Mouse (Mus musculus): ENCODE measurements around the gene Etnk2. TPM values are rescaled to one million over a fixed set of nuclear protein-coding genes. Genes with fewer than 3 reads are reported as not detected.

Etnk2 gene
- polyA plus RNA-seq, 1 experiment from 2014 or later: 3.0 TPM

DNA sequence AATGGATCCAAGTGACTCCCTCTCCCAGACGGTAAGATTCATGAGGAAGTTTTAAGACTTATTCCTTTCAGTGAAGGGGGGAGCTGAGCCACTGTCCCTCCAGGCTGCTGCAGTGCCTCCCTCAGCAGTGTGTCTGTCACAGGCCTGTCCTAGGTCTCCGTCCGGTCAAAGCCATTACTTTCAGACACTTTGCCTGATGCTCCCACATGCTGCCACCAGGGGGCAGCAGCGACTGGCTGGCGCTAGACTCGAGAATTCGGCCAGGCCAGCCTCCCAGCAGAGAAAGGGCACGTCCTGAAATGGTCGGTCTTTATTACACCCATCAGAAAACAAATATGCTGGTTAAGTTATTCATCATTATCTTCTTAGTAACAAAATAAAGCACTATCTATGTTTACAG is 18.6 kb downstream of the Etnk2 start:
- Histone ChIP-seq H3K9ac (ENCODE audit: low read length) (no peak overlapping the region), H3K27ac (ENCODE audit: low read depth, low read length) (no peak overlapping the region), H3K4me3 (ENCODE audit: low read depth, low read length) (no peak overlapping the region), H3K9me3 (ENCODE audit: control insufficient read depth, low read length) (no peaks in the 10 kb centered on the region), H3K4me1 (ENCODE audit: control insufficient read depth, insufficient read depth, low read length) (no peaks in the 10 kb centered on the region), H3K27me3 (ENCODE audit: control insufficient read depth, insufficient read depth, low read length) (no peaks in the 10 kb centered on the region), H3K4me2 (ENCODE audit: low read depth) (no peak overlapping the region), H3K36me3 (ENCODE audit: control insufficient read depth, insufficient read depth, low read length) (0 out of 2 replicates have a peak, but pooled peaks cover 2% of the 10 kb centered on the region)
- ATAC-seq (ENCODE audit: insufficient read depth, low FRiP score, low TSS enrichment) (peak; percentile 18; the same call in 1 of the 2 replicates), DNase-seq (ENCODE audit: low spot score) (peak; percentile 87)
- 8% methylated on average over 9 of the region's 9 CpGs for WGBS

GRCm38 (mm10) chr1:133382552-133383155 is 19.3 kb downstream of the Etnk2 start:
- H3K9ac ChIP-seq (ENCODE audit: low read length): peak overlapping the region; percentile 33
- H3K9me3 ChIP-seq (ENCODE audit: control insufficient read depth, low read length): no peaks in the 10 kb centered on the region
- H3K4me3 ChIP-seq (ENCODE audit: low read depth, low read length): no peak overlapping the region
- H3K4me2 ChIP-seq (ENCODE audit: low read depth): no peak overlapping the region
- no peaks in the 10 kb centered on the region for H3K4me1 ChIP-seq (ENCODE audit: control insufficient read depth, insufficient read depth, low read length)
- H3K27ac ChIP-seq (ENCODE audit: low read depth, low read length): peak overlapping the region; percentile 9; the same call in 1 of the 2 replicates
- 55% methylated on average over 12 of the region's 12 CpGs for WGBS
- ATAC-seq (ENCODE audit: insufficient read depth, low FRiP score, low TSS enrichment) (0 out of 2 replicates have a peak, but pooled peaks have one; percentile 11), DNase-seq (ENCODE audit: low spot score) (no peak)
- no peaks in the 10 kb centered on the region for H3K27me3 ChIP-seq (ENCODE audit: control insufficient read depth, insufficient read depth, low read length)
- H3K36me3 ChIP-seq (ENCODE audit: control insufficient read depth, insufficient read depth, low read length): 0 out of 2 replicates have a peak, but pooled peaks cover 2% of the 10 kb centered on the region

DNA sequence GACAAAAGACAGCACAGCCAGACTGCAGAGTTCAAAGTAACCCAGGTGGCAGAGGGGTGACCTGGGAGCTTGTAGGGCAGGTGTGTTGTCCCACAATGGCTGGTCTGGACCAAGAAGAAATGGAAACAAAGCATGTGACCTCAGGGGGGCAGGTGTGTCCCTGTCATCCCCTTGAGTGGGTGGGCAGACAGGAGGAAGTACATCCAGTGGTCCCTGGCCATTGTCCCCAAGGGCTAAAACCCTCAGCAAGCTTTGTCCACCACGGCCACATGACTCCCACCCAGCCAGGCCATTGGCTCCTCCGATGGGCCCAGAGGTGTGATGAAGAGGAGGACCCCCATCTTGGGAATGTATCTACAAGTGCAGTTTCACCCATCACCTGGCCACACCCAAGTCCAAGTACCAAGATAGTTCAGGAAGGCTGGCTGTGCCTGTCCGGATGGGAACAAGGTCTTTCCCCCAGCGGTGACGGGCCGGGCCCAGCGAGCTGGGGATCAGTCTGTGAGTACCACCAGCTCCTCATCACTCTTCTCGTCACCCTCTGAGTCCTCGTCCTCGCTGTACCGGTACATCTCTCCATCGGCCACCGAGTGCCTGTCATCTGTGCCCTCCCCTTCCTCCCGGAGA is 19.9 kb downstream of the Etnk2 start:
- Histone ChIP-seq H3K9me3 (ENCODE audit: control insufficient read depth, low read length) (no peaks in the 10 kb centered on the region), H3K4me2 (ENCODE audit: low read depth) (no peak overlapping the region), H3K36me3 (ENCODE audit: control insufficient read depth, insufficient read depth, low read length) (0 out of 2 replicates have a peak, but pooled peaks cover 2% of the 10 kb centered on the region), H3K27me3 (ENCODE audit: control insufficient read depth, insufficient read depth, low read length) (no peaks in the 10 kb centered on the region), H3K4me3 (ENCODE audit: low read depth, low read length) (no peak overlapping the region), H3K9ac (ENCODE audit: low read length) (peak overlapping the region; percentile 33), H3K4me1 (ENCODE audit: control insufficient read depth, insufficient read depth, low read length) (no peaks in the 10 kb centered on the region), H3K27ac (ENCODE audit: low read depth, low read length) (peak overlapping the region; percentile 9; the same call in 1 of the 2 replicates)
- DNase-seq (ENCODE audit: low spot score): no peak
- no peak for ATAC-seq (ENCODE audit: insufficient read depth, low FRiP score, low TSS enrichment)
- 93% methylated on average over 14 of the region's 14 CpGs for WGBS

GRCm38 (mm10) chr1:133385506-133385905 is 22.1 kb downstream of the Etnk2 start:
- Histone ChIP-seq H3K4me3 (ENCODE audit: low read depth, low read length) (no peak overlapping the region), H3K27me3 (ENCODE audit: control insufficient read depth, insufficient read depth, low read length) (no peaks in the 10 kb centered on the region), H3K9me3 (ENCODE audit: control insufficient read depth, low read length) (no peaks in the 10 kb centered on the region), H3K4me2 (ENCODE audit: low read depth) (no peak overlapping the region), H3K4me1 (ENCODE audit: control insufficient read depth, insufficient read depth, low read length) (no peaks in the 10 kb centered on the region), H3K36me3 (ENCODE audit: control insufficient read depth, insufficient read depth, low read length) (peaks cover 4% of the 10 kb centered on the region; the same call in 1 of the 2 replicates), H3K27ac (ENCODE audit: low read depth, low read length) (no peak overlapping the region), H3K9ac (ENCODE audit: low read length) (no peak overlapping the region; the same call in 1 of the 2 replicates)
- 50% methylated on average over 9 of the region's 9 CpGs for WGBS
- DNase-seq (ENCODE audit: low spot score): peak; percentile 76
- no peak for ATAC-seq (ENCODE audit: insufficient read depth, low FRiP score, low TSS enrichment)

- Histone ChIP-seq H3K9ac (ENCODE audit: low read length) (no peak overlapping the region), H3K36me3 (ENCODE audit: control insufficient read depth, insufficient read depth, low read length) (peaks cover 4% of the 10 kb centered on the region; the same call in 1 of the 2 replicates), H3K4me1 (ENCODE audit: control insufficient read depth, insufficient read depth, low read length) (no peaks in the 10 kb centered on the region), H3K27ac (ENCODE audit: low read depth, low read length) (no peak overlapping the region), H3K9me3 (ENCODE audit: control insufficient read depth, low read length) (no peaks in the 10 kb centered on the region), H3K4me3 (ENCODE audit: low read depth, low read length) (no peak overlapping the region), H3K27me3 (ENCODE audit: control insufficient read depth, insufficient read depth, low read length) (no peaks in the 10 kb centered on the region), H3K4me2 (ENCODE audit: low read depth) (no peak overlapping the region)
- ATAC-seq (ENCODE audit: insufficient read depth, low FRiP score, low TSS enrichment): no peak
- 59% methylated on average over 11 of the region's 11 CpGs for WGBS
- no peak for DNase-seq (ENCODE audit: low spot score)
Measured at GRCm38 (mm10) chr1:133386209-133386608, 22.8 kb downstream of the Etnk2 start.

- 71% methylated on average over 19 of the region's 19 CpGs for WGBS
- H3K36me3 ChIP-seq (ENCODE audit: control insufficient read depth, insufficient read depth, low read length): peaks cover 10% of the 10 kb centered on the region
Measured at GRCm38 (mm10) chr1:133387539-133388268, 24.3 kb downstream of the Etnk2 start.

GRCm38 (mm10) chr1:133394702-133395101 is 31.3 kb downstream of the Etnk2 start:
- Histone ChIP-seq H3K4me1 (ENCODE audit: control insufficient read depth, insufficient read depth, low read length) (peaks cover 15% of the 10 kb centered on the region), H3K9me3 (ENCODE audit: control insufficient read depth, low read length) (0 out of 2 replicates have a peak, but pooled peaks cover 3% of the 10 kb centered on the region), H3K9ac (ENCODE audit: low read length) (no peak overlapping the region), H3K27ac (ENCODE audit: low read depth, low read length) (no peak overlapping the region), H3K4me2 (ENCODE audit: low read depth) (no peak overlapping the region), H3K36me3 (ENCODE audit: control insufficient read depth, insufficient read depth, low read length) (peaks cover 8% of the 10 kb centered on the region), H3K4me3 (ENCODE audit: low read depth, low read length) (no peak overlapping the region), H3K27me3 (ENCODE audit: control insufficient read depth, insufficient read depth, low read length) (no peaks in the 10 kb centered on the region)
- 72% methylated on average over 4 of the region's 4 CpGs for WGBS
- ATAC-seq (ENCODE audit: insufficient read depth, low FRiP score, low TSS enrichment) (no peak), DNase-seq (ENCODE audit: low spot score) (no peak)

More at GRCm38 (mm10) chr1:133387539-133388268, 24.3 kb downstream of the Etnk2 start:
- Histone ChIP-seq H3K4me2 (ENCODE audit: low read depth) (no peak overlapping the region), H3K9me3 (ENCODE audit: control insufficient read depth, low read length) (0 out of 2 replicates have a peak, but pooled peaks cover 3% of the 10 kb centered on the region), H3K4me3 (ENCODE audit: low read depth, low read length) (no peak overlapping the region), H3K4me1 (ENCODE audit: control insufficient read depth, insufficient read depth, low read length) (no peaks in the 10 kb centered on the region), H3K9ac (ENCODE audit: low read length) (no peak overlapping the region), H3K27ac (ENCODE audit: low read depth, low read length) (no peak overlapping the region), H3K27me3 (ENCODE audit: control insufficient read depth, insufficient read depth, low read length) (no peaks in the 10 kb centered on the region)
- ATAC-seq (ENCODE audit: insufficient read depth, low FRiP score, low TSS enrichment) (no peak), DNase-seq (ENCODE audit: low spot score) (no peak)

- 0 out of 2 replicates have a peak, but pooled peaks cover 3% of the 10 kb centered on the region for H3K9me3 ChIP-seq (ENCODE audit: control insufficient read depth, low read length)
- H3K36me3 ChIP-seq (ENCODE audit: control insufficient read depth, insufficient read depth, low read length): peaks cover 1% of the 10 kb centered on the region
- H3K27ac ChIP-seq (ENCODE audit: low read depth, low read length): no peak overlapping the region
- no peak overlapping the region for H3K9ac ChIP-seq (ENCODE audit: low read length)
- H3K4me3 ChIP-seq (ENCODE audit: low read depth, low read length): no peak overlapping the region
- DNase-seq (ENCODE audit: low spot score) (no peak), ATAC-seq (ENCODE audit: insufficient read depth, low FRiP score, low TSS enrichment) (no peak)
- WGBS: 95% methylated on average over 5 of the region's 5 CpGs
- peaks cover 15% of the 10 kb centered on the region for H3K4me1 ChIP-seq (ENCODE audit: control insufficient read depth, insufficient read depth, low read length)
- no peak overlapping the region for H3K4me2 ChIP-seq (ENCODE audit: low read depth)
- H3K27me3 ChIP-seq (ENCODE audit: control insufficient read depth, insufficient read depth, low read length): no peaks in the 10 kb centered on the region
Measured at GRCm38 (mm10) chr1:133396693-133397092, 33.3 kb downstream of the Etnk2 start.

Data from neural tube, embryonic 11.5 days (tissue).